Mouse (Mus musculus) skeletal muscle tissue, adult 2 months (tissue): ENCODE data around the gene Scube1.

Experiments used
- DNase-seq: peaks from one replicate; pipeline ENCODE4 v3.0.0-alpha.2; 2012; ENCODE audit warnings: low read depth, low spot score

Scube1 gene

DNA sequence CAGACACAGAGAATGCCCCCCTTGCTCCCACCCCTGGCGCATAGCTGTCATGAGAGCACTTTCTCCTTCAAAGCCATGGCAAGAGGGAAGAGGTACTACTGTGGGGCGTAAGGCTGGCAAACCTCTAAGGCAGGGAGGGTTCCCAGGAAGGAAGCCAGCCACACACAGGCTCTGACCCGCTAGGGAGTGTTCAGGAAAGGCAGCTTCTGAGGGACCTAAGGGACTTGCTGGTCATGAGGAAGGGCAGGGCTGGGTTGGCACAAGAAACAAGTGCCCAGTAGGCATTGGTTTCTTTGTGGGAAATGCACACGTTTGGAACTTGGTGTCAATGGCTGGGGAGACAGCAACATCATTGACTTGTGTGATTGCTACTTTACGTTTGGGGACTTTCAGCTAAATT, 158.8 kb downstream of the Scube1 start:
- DNase-seq = no peak

DNA sequence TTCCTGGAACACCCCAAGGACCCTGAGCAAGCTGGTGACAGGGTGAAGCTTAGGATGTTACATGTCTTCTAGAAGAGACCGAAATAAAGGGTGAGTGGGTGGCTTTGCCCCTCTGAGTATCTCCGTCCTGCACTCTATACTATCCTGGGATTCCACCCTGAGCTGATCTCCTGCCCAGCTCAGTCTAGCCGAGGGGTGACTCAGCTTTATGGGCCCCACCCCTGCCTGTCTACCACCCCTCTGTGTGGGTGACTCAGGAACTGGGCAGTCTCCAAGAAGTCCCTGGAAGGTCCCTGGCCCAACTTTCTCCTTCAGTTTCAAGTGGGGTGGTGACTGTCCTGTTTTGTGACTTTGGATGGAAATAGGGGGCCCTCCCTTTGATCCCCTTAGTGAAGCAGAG, 159.4 kb downstream of the Scube1 start:
- peak; percentile 44 for DNase-seq

DNA sequence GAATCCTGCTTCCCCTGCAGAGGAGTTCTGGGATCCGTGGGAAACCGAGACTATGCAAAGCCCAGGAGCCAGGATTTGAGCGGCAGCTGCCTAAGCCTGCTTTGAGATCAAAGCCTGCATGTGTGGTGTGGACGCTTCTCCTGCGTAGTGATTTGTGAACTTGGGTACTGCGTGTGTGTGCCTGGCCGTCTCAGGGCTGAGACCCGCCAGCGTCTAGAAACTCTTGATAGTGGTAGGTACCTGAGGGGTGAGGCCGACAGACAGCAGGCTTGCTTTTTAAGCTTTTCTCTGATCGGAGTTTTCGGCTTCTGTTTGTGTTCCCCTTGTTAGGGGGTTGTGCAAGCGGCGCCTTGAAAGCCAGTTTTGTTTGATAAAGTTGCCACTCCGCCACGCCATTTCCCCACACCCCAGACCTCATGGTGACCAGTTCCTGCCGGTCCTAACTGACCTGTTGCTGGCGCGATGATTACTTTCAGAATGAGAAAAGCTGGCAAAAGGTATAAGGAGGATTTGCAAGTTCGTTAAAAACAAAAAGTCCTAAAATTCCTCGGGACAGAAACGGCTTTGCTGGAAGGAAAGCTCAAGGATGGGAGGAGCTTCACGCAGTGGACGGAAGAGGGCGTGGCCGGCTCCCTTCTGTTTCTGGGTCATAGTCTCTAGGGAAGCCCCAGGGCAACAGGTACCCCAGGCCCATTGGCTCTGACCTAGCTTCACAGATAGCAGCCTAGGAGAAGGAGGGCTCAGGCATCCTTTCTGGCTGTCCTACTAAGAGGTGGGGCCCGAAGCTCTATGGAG, 160.8 kb downstream of the Scube1 start:
- DNase-seq = peak; percentile 30

- DNase-seq = peak; percentile 27
Observed at GRCm38 (mm10) chr15:83563327-83563856, 161.4 kb downstream of the Scube1 start, which contains the start of the genes Tspo and Mcat. Tspo (plus strand) TSS chr15:83563592. Mcat (minus strand) TSS chr15:83563787.

DNA sequence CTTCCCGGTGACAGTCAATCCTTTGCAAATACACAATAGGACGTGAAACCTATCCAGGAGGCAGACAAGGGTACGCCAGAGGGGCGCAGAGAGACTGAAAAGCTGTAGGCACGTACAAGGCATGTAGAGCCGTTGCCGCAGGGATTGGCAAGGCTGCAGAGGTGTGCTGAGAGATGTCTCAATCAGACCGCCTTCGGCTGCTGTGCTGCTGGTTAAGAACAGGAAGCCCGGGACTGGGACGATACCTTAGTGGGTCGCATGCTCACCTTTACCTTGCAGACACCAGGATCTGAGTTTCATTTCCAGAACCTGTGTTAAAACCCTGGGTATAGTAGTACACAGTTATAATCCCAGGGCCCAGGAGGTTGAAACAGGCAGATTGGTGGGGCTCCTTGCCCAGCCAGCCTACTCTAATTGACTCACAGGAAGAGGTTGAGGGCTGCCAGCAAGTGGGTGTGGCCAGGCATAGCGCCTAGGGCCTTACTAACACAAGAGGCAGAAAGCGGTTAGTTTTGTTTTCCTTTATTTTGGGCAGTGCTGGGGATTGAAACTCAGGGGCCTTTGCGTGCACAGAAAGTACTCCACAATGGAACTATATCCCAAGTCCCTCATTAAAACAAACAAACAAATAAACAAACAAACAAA, 162.1 kb downstream of the Scube1 start:
- peak; percentile 83 for DNase-seq

DNA sequence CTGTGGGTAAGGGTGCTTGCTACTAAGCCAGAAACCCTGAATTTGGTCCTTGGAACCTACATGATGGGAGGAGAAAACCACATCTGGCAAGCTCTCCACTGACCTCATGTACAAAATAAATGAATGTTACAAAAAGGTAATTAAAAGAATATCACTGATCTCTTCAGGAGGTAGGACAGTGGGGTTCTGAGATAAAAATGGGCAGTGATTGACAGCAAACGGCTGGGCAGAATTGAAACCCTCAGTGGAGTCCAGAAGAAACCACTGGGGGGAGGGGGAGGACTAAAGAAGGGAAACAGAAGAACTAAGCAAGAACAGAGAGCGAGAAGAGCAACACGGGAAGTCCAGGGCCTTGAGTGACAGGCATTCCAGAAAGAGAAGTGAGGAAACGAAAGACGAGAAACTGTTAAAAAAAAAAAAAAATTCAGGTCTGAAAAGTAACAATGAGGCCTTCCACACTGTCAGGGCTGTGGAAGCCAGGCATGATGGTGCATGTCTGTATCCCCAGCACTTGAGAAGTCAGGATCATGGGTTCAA, 163.8 kb downstream of the Scube1 start:
- no peak for DNase-seq

GRCm38 (mm10) chr15:83555161-83555974, 169.5 kb downstream of the Scube1 start:
- DNase-seq = peak; percentile 80
